Mouse (Mus musculus): Measurements from ENCODE around the gene Fxyd7.

Gene Fxyd7

GRCm38 (mm10) chr7:31051321-31052021 is at the start of gene Fxyd7:
Gene Fxyd7, minus strand, starts transcription at chr7:31051467.
- DNase-seq (ENCODE audit: low spot score), result no peak

GRCm38 (mm10) chr7:31100786-31101185 is 49.5 kb upstream of the Fxyd7 start:
- no peak for DNase-seq (ENCODE audit: low spot score)

- DNase-seq (ENCODE audit: low spot score), result no peak
These were observed 48.3 kb upstream of the Fxyd7 start for GRCm38 (mm10) chr7:31099612-31099982.

- no peak for DNase-seq (ENCODE audit: low spot score)
These were observed 47.7 kb upstream of the Fxyd7 start for GRCm38 (mm10) chr7:31098697-31099611.

GRCm38 (mm10) chr7:31097583-31098248 is 46.4 kb upstream of the Fxyd7 start:
- peak; percentile 97 for DNase-seq (ENCODE audit: low spot score)

- DNase-seq (ENCODE audit: low spot score), result no peak
These were observed 45.8 kb upstream of the Fxyd7 start for GRCm38 (mm10) chr7:31096892-31097564.

GRCm38 (mm10) chr7:31094774-31095501 is 43.7 kb upstream of the Fxyd7 start:
- no peak for DNase-seq (ENCODE audit: low spot score)

- no peak for DNase-seq (ENCODE audit: low spot score)
These were observed 38.5 kb upstream of the Fxyd7 start for GRCm38 (mm10) chr7:31089721-31090120.

- DNase-seq (ENCODE audit: low spot score), result no peak
These were observed 36.9 kb upstream of the Fxyd7 start for GRCm38 (mm10) chr7:31088206-31088605.

- no peak for DNase-seq (ENCODE audit: low spot score)
These were observed 36.0 kb upstream of the Fxyd7 start for GRCm38 (mm10) chr7:31087262-31087661.

- no peak for DNase-seq (ENCODE audit: low spot score)
These were observed 35.0 kb upstream of the Fxyd7 start for GRCm38 (mm10) chr7:31086175-31086755.

GRCm38 (mm10) chr7:31085171-31085570 is 33.9 kb upstream of the Fxyd7 start:
- DNase-seq (ENCODE audit: low spot score), result peak; percentile 34

- DNase-seq (ENCODE audit: low spot score), result no peak
These were observed 32.9 kb upstream of the Fxyd7 start for GRCm38 (mm10) chr7:31084140-31084539.

GRCm38 (mm10) chr7:31082831-31083588 is 31.7 kb upstream of the Fxyd7 start:
- peak; percentile 36 for DNase-seq (ENCODE audit: low spot score)

GRCm38 (mm10) chr7:31082106-31082505 is 30.8 kb upstream of the Fxyd7 start:
- DNase-seq (ENCODE audit: low spot score), result no peak

GRCm38 (mm10) chr7:31081106-31081505 is 29.8 kb upstream of the Fxyd7 start:
- DNase-seq (ENCODE audit: low spot score), result no peak

- no peak for DNase-seq (ENCODE audit: low spot score)
These were observed 29.3 kb upstream of the Fxyd7 start for GRCm38 (mm10) chr7:31080611-31081010.

GRCm38 (mm10) chr7:31079670-31080069 is 28.4 kb upstream of the Fxyd7 start:
- DNase-seq (ENCODE audit: low spot score), result no peak

- peak; percentile 80 for DNase-seq (ENCODE audit: low spot score)
These were observed 26.7 kb upstream of the Fxyd7 start for GRCm38 (mm10) chr7:31077885-31078445.

- DNase-seq (ENCODE audit: low spot score), result no peak
These were observed 26.2 kb upstream of the Fxyd7 start for GRCm38 (mm10) chr7:31077470-31077869.
